Mouse (Mus musculus) heart, postnatal 4 days (tissue): ENCODE results near the gene Fyb. TPM values are rescaled to one million over a fixed set of nuclear protein-coding genes. Genes with fewer than 3 reads are reported as not detected.

Source experiments
- DNase-seq: peaks from one replicate; pipeline ENCODE4 v3.0.0; 2021
- total RNA-seq, 2 experiments: library from RNA; stranded (reverse); gene quantifications; 2 replicates each; pipeline ENCODE4 v1.2.3; 2021

Fyb gene
- total RNA-seq, 2 experiments from 2014 or later = 6.1 to 24.8 TPM

GRCm38 (mm10) chr15:6600314-6600713 is 77.7 kb downstream of the Fyb start:
- DNase-seq = no peak

GRCm38 (mm10) chr15:6601330-6601729 is 78.7 kb downstream of the Fyb start:
- DNase-seq = no peak

- no peak for DNase-seq
Observed at GRCm38 (mm10) chr15:6602003-6602402, 79.3 kb downstream of the Fyb start.

- DNase-seq = no peak
Observed at GRCm38 (mm10) chr15:6610703-6611102, 88.0 kb downstream of the Fyb start.

- no peak for DNase-seq
Observed at GRCm38 (mm10) chr15:6612835-6613234, 90.2 kb downstream of the Fyb start.

DNA sequence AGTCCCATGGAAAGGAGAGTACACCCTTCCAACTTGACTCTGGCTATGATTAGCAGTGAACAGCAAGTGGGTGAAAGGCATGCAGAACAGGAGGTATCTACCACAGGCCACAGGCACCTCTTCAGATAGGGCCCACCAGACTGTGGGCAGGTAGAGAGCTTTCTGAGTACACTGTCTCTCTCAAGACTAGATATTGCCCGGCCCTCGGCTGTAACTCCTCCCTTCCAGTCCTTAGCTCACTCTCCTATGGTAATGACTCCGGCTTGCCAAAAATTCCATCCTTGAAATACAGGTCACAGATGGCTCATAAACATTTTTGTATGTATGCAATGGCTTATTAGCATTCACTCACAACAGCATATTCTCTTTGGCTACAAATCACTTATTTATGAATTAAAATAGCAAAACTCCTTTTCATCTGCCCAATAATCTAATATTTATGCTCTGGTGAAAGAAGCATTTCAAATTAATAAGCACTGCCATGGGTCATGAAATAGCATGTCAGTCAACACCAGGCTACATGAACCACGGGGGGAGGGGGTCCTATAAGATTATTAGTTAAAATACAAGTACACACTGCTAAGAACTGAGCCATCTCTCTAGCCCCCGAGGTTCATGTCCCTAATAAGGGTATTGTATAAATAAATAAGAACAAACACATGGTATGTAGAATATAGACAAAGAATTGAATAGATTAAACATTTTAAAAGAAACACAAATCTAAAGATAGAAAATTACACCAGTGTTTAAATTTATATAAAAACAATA is 93.9 kb downstream of the Fyb start:
- no peak for DNase-seq

DNA sequence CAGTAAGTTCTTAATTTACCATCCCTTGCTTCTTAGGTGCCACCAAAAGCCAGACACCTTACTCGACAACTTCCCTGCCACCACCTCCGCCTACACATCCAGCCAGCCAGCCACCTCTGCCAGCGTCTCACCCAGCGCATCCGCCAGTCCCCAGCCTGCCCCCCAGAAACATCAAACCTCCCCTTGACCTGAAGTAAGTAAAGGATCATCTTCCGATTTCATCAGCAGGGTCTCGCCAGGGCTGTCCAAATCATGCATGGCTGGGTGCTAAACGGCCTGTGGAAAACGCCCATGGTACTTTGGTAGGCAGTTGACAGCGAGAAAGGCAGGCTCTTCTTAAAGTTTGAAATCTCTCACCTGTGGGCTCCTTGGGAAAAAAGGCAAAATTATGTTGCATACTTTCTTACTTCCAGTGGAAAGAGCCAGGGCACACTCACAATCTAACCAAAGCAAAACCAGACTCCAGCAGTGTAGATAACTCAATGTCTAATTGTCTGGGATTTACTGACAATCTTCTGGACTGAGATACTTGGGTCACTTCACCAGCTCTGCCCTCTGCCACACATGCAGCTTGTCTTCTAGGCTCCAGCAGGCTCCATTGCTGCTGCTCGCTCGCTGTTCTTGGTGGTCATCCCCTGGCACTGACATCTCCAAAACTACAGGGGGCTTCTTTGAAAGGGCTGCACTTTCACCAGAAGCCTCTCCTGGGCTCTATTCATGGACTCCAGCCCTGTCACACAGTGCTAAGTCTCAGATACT is 97.1 kb downstream of the Fyb start:
- no peak for DNase-seq

DNA sequence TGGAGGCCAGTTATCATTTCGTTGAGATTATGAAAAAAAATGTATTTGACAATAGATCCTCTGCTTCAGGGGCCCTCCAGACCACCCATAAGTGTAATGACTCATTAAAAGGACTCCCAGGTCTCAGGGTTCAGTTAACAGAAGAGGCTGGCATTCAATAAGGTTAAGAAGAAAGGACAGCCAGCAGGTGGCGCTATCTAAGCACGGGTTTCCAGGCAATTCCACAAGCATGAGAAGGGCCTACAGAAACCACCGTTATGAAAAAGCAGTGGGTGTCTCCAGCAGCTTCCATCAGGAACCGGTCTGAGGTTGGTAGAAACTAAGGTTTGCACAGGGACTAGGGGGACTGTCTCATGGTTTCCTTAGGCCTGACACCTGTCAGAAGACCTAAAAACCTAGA is 99.9 kb downstream of the Fyb start:
- peak; percentile 89 for DNase-seq

- no peak for DNase-seq
Observed at GRCm38 (mm10) chr15:6623529-6624228, 101.0 kb downstream of the Fyb start.

DNA sequence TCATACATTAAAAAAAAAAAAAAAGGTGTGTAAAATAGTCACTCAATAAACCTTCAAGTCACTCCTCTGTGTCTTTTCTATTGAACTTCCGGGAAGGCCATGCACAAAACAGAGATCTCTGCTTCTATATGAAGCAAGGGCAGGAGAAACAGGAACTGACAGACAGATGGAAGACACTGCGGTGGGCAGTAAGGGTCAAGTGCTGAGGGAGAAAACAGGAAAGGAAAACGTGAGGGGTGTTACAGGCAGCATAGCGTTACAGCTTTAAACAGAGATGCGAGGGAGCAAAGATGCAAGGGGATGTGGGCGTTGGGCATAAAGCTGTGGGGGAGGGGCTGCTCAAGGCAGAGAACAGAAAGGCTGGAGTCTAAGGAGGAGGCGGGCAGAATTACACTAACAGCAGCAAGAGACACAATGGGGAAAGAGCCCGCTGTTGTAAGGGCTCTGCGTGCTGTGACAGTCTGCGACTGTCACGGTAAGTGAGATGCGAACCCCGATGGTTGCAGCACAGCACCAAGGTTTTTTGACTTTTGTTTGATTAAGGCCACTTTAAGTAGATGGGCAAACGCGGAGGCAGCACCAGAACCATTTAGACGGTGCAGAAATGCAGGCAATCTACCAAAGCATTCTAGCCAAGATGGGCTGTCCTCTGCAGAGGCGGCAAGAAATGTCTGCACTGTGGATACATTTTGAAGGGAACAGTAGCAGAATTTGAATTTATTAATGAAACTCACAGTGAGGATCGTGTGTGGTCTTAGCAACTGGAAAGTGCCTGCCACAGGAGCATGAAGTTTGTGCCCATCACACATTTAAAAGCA is 101.9 kb downstream of the Fyb start:
- no peak for DNase-seq

GRCm38 (mm10) chr15:6625607-6626033 is 103.0 kb downstream of the Fyb start:
- peak; percentile 51 for DNase-seq

DNA sequence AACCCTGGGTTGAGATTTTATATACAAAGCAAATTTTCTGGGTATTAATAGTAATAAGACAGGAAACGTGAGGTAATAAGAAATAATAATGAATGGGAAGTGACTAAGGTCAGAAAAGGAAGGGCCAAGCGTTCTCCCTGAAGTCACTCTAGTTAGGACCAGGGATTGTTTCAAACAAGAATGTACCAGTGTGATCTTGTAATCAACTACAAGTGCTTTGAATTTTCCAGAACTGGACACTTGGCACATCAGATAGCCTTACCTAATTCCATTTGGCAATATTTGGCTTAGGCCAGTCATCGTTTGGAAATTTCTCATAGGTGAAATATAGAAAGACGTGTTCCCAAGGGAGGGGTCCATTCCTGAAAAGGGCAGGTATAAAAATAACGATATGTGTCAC is 103.5 kb downstream of the Fyb start:
- DNase-seq = no peak

DNA sequence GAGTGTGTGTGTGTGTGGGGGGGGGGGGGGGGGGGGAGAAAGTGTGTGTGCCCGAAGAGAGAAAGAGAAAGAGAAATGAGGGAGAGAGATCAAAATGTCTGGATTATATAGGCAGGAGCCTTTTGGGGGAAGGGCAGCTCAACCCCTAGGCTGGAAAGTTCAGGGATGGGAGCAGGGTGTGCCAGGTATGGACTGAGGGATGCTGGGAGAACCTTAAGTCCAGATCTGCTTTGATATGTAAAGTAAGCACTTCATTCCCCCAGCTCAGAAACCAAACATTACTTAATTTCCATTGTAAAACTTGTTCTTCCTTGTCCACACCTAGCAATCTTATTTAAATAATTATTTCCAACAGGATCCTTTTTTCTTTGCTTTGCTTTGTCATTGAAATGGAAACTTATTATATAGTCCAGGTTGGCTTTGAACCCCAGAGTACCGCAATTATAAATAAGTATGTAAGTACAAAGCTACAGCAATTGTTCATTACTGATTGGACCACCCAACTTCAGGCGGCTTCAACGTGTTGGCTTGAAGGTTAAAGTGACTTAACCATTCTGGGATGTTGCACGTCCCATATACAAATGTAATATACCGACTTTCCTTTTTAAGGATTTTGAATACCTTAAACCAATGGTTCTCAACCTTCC is 105.9 kb downstream of the Fyb start:
- no peak for DNase-seq

- no peak for DNase-seq
Observed at GRCm38 (mm10) chr15:6629174-6629573, 106.5 kb downstream of the Fyb start.

GRCm38 (mm10) chr15:6635405-6635804 is 112.8 kb downstream of the Fyb start:
- DNase-seq = no peak

- no peak for DNase-seq
Observed at GRCm38 (mm10) chr15:6642223-6642622, 119.6 kb downstream of the Fyb start.

DNA sequence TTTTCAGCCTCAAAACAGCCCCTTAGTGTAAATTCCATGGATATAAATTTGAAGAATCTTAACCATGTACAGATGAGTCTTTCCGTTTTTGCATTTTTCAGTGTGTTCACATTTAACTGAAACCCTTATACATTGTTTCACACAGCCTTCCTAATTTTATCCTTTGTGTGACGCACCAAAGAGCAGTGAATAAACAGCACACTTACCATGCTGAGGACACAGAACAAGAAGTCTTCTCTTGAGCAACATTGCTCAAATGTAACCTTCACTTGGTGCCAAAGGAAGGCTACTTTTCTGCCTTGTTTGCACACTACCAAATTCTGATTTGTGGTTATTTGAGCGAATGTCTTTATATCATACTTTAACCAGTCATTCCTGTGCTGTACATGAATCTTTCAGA is 122.8 kb downstream of the Fyb start:
- DNase-seq = no peak

DNA sequence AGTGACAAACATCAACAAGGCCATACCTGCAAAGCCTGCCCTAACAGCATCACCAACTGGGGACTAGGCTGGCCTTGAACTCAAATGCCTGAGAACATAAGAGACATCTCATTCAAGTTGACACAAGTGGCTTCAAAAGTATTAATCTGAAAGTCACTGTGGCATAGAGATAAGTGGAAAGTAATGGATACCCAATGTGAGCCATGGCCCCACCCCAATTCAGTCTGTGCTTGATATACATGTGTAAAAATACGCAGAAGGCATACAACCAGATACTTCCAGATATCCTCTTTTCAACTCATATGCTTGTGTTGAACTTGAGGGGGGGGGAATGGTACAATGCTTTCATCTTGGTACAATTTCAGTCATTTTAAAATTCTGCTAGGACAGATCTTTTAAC is 124.4 kb downstream of the Fyb start:
- no peak for DNase-seq

DNA sequence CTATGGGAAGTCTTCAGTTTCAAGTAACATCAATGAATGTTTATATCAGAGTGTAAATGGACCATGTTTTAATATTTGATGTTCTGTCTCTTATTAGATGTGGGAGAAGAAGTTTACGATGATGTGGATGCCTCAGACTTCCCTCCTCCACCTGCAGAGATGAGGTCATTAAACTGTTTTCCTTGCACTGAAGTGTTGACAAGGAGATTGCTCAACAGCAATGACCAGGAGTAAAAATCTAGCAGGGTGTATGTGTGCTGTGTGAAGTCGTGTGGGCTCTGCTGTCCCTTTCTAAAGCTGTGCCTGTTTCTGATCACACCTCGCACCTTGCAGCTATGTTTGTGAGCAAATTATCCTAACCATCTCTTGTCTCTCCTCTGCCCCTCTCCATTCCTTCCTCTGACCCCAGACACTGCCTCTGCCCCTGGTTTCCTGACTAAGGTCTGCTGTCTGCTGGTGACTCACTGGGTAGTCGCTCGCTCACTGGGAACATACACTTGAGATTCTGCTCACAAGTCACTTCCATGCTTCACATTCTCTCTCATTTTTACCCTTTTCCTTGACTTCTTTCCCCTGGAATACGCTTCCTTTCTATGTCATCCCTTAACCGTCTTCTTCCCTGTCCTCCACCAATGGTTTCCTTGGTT is 126.2 kb downstream of the Fyb start:
- no peak for DNase-seq

GRCm38 (mm10) chr15:6653046-6653445 is 130.4 kb downstream of the Fyb start:
- DNase-seq = no peak

DNA sequence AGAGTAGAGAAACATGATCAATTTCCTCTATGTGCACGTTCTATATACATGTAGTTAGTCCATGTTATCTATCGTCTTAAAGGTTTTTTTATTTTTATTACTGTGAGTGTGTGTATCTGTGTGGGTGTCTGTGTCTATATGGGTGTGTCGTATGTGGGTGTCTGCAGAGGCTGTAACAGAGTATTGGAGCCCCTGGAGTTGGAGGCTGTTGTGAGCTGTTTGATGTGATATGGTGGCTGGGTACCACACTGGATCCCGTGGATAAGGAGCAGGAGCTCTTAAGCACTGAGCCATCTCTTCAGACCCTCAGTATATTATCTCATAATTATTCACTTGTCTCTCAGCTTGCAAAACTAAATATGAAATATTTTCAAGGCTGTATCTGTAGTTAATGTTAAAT is 135.4 kb downstream of the Fyb start:
- DNase-seq = no peak
